Comparison of ENCODE assay signal across 35 mouse cellular contexts in the genomic region with DNA sequence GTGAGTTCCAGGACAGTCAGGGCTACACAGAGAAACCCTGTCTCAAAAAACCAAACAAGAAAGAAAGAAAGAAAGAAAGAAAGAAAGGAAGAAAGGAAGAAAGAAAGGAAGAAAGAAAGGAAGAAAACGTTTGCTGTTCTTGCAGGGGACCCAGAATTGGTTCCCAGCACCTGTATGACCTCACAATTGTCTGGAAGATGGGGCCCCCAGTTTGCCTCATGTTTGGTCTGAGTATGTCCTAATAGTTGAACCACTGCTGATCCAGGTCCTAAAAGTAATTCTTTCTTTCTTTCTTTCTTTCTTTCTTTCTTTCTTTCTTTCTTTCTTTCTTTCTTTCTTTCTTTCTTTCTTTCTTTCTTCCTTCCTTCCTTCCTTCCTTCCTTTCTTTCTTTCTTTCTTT. TPM values are rescaled to one million over a fixed set of nuclear protein-coding genes. Genes with fewer than 3 reads are reported as not detected.
"Had no signal": no experiment of that assay in that cellular context is flagged by ENCODE, and none has a peak within 500 bp of the region (broad histone marks: within the 10 kb centered on the region; RNA-seq: fewer than 3 reads in every experiment).

No protein-coding gene starts in this region.

RNA-seq across cellular contexts. Expression of gene Gm17657, which starts 52.0 kb away (rescaled TPM):
- total RNA-seq: gastrocnemius, adult 18-20 months; gastrocnemius, adult 8-10 months; gastrocnemius, postnatal 14 days; gastrocnemius, postnatal 36 days; heart, adult 2 months; heart, postnatal 10 days; heart, postnatal 25 days; heart, postnatal 4 days; layer of hippocampus, adult 18-20 months; layer of hippocampus, adult 8-10 months; layer of hippocampus, postnatal 14 days; layer of hippocampus, postnatal 36 days; left cerebral cortex, adult 18-20 months; left cerebral cortex, adult 8-10 months; left cerebral cortex, postnatal 10 days; left cerebral cortex, postnatal 25 days; left cerebral cortex, postnatal 4 days; liver, adult 2 months had no signal
- polyA plus RNA-seq: gonadal fat pad, adult 2 months; heart, adult 2 months; heart, embryonic 11.5 days; heart, embryonic 14.5 days; heart, embryonic 16.5 days; hindbrain, embryonic 10.5 days; hindbrain, embryonic 12.5 days; hindbrain, embryonic 14.5 days; hindbrain, embryonic 16.5 days; intestine, embryonic 14.5 days; intestine, embryonic 16.5 days; kidney, adult 2 months; kidney, embryonic 15.5 days; kidney, postnatal 0 days; large intestine, adult 2 months; limb, embryonic 11.5 days; limb, embryonic 13.5 days; limb, embryonic 15.5 days; liver, adult 2 months had no signal

RNA-seq across cellular contexts. Expression of gene Tmem217, which starts 54.7 kb away (rescaled TPM):
- total RNA-seq: gastrocnemius, adult 18-20 months; gastrocnemius, adult 8-10 months; gastrocnemius, postnatal 14 days; gastrocnemius, postnatal 36 days; heart, adult 2 months; heart, postnatal 10 days; heart, postnatal 25 days; heart, postnatal 4 days; layer of hippocampus, adult 18-20 months; layer of hippocampus, adult 8-10 months; layer of hippocampus, postnatal 14 days; layer of hippocampus, postnatal 36 days; left cerebral cortex, adult 18-20 months; left cerebral cortex, adult 8-10 months; left cerebral cortex, postnatal 10 days; left cerebral cortex, postnatal 25 days; left cerebral cortex, postnatal 4 days; liver, adult 2 months had no signal
- polyA plus RNA-seq: heart, adult 2 months; large intestine, adult 2 months; liver, adult 2 months had no signal
